Mouse (Mus musculus) liver, adult 2 months (tissue): ENCODE results near the gene Ergic1. TPM values are rescaled to one million over a fixed set of nuclear protein-coding genes. Genes with fewer than 3 reads are reported as not detected.
A peak's percentile ranks its signal among the peaks of the same experiment; 100 is the strongest.

Experiments used
- DNase-seq: peaks from one replicate; pipeline ENCODE4 v3.0.0-alpha.2; 2011; ENCODE audit warnings: low read depth, low spot score; ENCODE audit errors: extremely low read depth
- H3K27ac ChIP-seq: fragments of 200-500 bp; replicated peaks from 2 replicates; pipeline ENCODE4 v1.5.1; 2012; ENCODE audit warnings: low read depth, mild to moderate bottlenecking, control low read depth, inconsistent platforms, low read length; ENCODE audit not compliant: insufficient read depth
- H3K27me3 ChIP-seq: fragments of 200-500 bp; 2 replicates; pipeline ENCODE4 v1.6.1; 2012; ENCODE audit warnings: mild to moderate bottlenecking, moderate library complexity, low read length, inconsistent platforms; ENCODE audit not compliant: control insufficient read depth, insufficient read depth
- H3K36me3 ChIP-seq: fragments of 200-500 bp; 2 replicates; pipeline ENCODE4 v1.6.1; 2012; ENCODE audit warnings: low read length, inconsistent platforms; ENCODE audit not compliant: control insufficient read depth, insufficient read depth
- H3K4me1 ChIP-seq: fragments of 200-500 bp; 2 replicates; pipeline ENCODE4 v1.6.1; 2011; ENCODE audit warnings: low read length; ENCODE audit not compliant: control insufficient read depth, insufficient read depth
- H3K4me3 ChIP-seq: fragments of 200-500 bp; 2 replicates; pipeline ENCODE4 v1.5.1; 2011; ENCODE audit warnings: low read depth, mild to moderate bottlenecking, control low read depth, low read length, moderate library complexity; ENCODE audit not compliant: insufficient read depth
- H3K79me2 ChIP-seq: fragments of 200-500 bp; 2 replicates; pipeline ENCODE4 v1.6.1; 2012; ENCODE audit warnings: inconsistent platforms, mild to moderate bottlenecking, low read length, moderate library complexity; ENCODE audit not compliant: control insufficient read depth, insufficient read depth
- H3K9ac ChIP-seq: fragments of 200-500 bp; 2 replicates; pipeline ENCODE4 v1.6.1; 2012; ENCODE audit warnings: low read depth, mild to moderate bottlenecking, control low read depth, inconsistent platforms, low read length
- CTCF ChIP-seq: fragments of 200-500 bp; IDR thresholded peaks from 2 replicates; pipeline ENCODE4 v1.5.1; 2011; ENCODE audit warnings: low read depth, low read length, control low read depth
- POLR2A ChIP-seq: fragments of 200-500 bp; IDR thresholded peaks from 2 replicates; pipeline ENCODE4 v1.6.1; 2011; ENCODE audit warnings: low read length, control low read depth; ENCODE audit not compliant: insufficient read depth; ENCODE audit errors: extremely low read depth
- WGBS: fragments of 180-500 bp; shearing (Covaris S2); methylation state at CpG from one replicate; pipeline ENCODE4 v1.1.7; 2018; 5-methylcytosine and 5-hydroxymethylcytosine counted together
- polyA plus RNA-seq: library from polyadenylated mRNA; depleted of rRNA; stranded (reverse); fragments of >200 nt; gene quantifications from 2 replicates; pipeline ENCODE4 v1.2.3, GENCODE M21; 2012
- total RNA-seq: library from RNA; depleted of rRNA; stranded (reverse); fragments of >200 nt; gene quantifications from 2 replicates; pipeline ENCODE4 v1.2.3, GENCODE M21; 2014

Ergic1 gene
- total and polyA plus RNA-seq, 2 experiments = 30.7 to 93.3 TPM

DNA sequence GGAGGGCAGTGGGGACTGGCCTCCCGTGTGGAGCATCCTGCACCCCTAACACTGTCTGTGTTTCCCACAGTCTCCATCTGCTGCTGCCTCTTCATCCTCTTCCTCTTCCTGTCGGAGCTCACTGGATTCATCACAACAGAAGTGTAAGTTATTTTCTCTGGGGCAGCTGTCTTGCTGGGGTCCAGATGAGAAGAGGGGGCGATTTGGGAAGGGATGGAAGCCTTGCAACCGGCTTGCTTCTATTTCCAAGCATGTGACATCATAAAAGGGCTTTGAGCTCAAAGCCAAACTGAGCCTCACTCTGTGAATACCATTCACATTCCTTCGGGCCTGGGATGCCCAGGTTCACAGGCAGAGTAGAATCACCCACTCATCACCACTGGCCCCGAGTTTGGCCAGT is 53.0 kb downstream of the Ergic1 start:
- no peak overlapping the region for H3K27ac ChIP-seq
- H3K4me3 ChIP-seq = no peak overlapping the region
- 81% methylated on average over 6 of the region's 6 CpGs for WGBS
- H3K27me3 ChIP-seq = no peaks in the 10 kb centered on the region
- peaks cover 10% of the 10 kb centered on the region; the same call in 1 of the 2 replicates for H3K79me2 ChIP-seq
- TF ChIP-seq POLR2A = no peak
- no peak for TF ChIP-seq CTCF
- H3K4me1 ChIP-seq = peaks cover 30% of the 10 kb centered on the region
- no peak for DNase-seq
- H3K36me3 ChIP-seq = no peaks in the 10 kb centered on the region; the same call in 1 of the 2 replicates
- H3K9ac ChIP-seq = no peak overlapping the region

DNA sequence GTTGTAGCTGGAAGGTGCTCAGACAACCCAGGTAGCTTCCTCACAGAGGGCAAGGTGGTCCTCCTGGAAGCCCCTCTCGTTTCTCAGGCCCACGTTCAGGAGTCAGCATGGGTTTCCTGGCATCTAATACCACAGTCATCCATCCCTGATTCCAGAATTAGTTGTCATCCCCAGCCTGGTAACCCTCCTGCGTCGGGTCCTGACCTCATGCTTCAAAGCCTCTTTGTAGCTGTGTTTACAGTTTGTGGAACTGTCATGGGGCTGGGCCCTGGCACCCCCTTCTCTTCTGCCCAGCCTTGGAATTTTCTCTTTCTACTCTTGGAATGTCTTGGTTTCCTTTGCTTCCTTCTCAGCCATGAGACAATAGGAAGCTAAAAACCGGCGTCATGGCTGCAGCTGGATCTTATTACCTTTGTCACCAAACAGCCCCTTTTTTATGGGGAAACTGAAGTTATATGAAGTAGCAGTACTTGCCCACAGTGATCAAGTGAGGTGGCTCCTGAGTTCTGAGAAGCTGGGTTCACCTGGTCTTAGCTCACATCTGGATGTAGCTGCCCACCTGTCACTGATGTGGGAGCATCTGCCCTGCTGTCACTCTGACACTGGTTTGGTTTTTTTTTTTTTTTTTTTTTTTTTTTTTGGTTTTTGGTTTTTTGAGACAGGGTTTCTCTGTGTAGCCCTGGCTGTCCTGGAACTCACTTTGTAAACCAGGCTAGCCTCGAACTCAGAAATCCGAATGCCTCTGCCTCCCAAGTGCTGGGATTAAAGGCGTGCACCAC is 53.6 kb downstream of the Ergic1 start:
- no peak for DNase-seq
- 89% methylated on average over 9 of the region's 9 CpGs for WGBS
- no peaks in the 10 kb centered on the region; the same call in 1 of the 2 replicates for H3K36me3 ChIP-seq
- TF ChIP-seq POLR2A = no peak
- TF ChIP-seq CTCF = no peak
- no peaks in the 10 kb centered on the region for H3K27me3 ChIP-seq
- no peak overlapping the region for H3K9ac ChIP-seq
- H3K4me3 ChIP-seq = no peak overlapping the region
- H3K27ac ChIP-seq = no peak overlapping the region
- peaks cover 10% of the 10 kb centered on the region; the same call in 1 of the 2 replicates for H3K79me2 ChIP-seq
- H3K4me1 ChIP-seq = peaks cover 30% of the 10 kb centered on the region

- Histone ChIP-seq H3K27ac (peak overlapping the region; percentile 79), H3K36me3 (no peaks in the 10 kb centered on the region; the same call in 1 of the 2 replicates), H3K4me3 (no peak overlapping the region), H3K9ac (no peak overlapping the region; the same call in 1 of the 2 replicates), H3K79me2 (peaks cover 10% of the 10 kb centered on the region; the same call in 1 of the 2 replicates), H3K27me3 (no peaks in the 10 kb centered on the region), H3K4me1 (peaks cover 24% of the 10 kb centered on the region)
- no peak for TF ChIP-seq POLR2A
- no peak for TF ChIP-seq CTCF
- 40% methylated on average over 2 of the region's 2 CpGs for WGBS
- DNase-seq = peak; percentile 96
Observed at GRCm38 (mm10) chr17:26616696-26617095, 55.4 kb downstream of the Ergic1 start.

- H3K27me3 ChIP-seq = no peaks in the 10 kb centered on the region
- H3K4me1 ChIP-seq = peaks cover 21% of the 10 kb centered on the region
- peaks cover 4% of the 10 kb centered on the region; the same call in 1 of the 2 replicates for H3K79me2 ChIP-seq
- H3K27ac ChIP-seq = no peak overlapping the region
- H3K9ac ChIP-seq = no peak overlapping the region
- WGBS = 92% methylated on average over 5 of the region's 5 CpGs
- H3K4me3 ChIP-seq = no peak overlapping the region
- DNase-seq = no peak
- TF ChIP-seq CTCF = no peak
- no peak for TF ChIP-seq POLR2A
- H3K36me3 ChIP-seq = no peaks in the 10 kb centered on the region; the same call in 1 of the 2 replicates
Observed at GRCm38 (mm10) chr17:26618498-26618897, 57.2 kb downstream of the Ergic1 start.

- 76% methylated on average over 6 of the region's 6 CpGs for WGBS
- no peak overlapping the region for H3K4me3 ChIP-seq
- no peaks in the 10 kb centered on the region for H3K27me3 ChIP-seq
- H3K4me1 ChIP-seq = peaks cover 21% of the 10 kb centered on the region
- peaks cover under 1% of the 10 kb centered on the region; the same call in 1 of the 2 replicates for H3K36me3 ChIP-seq
- H3K79me2 ChIP-seq = peaks cover 3% of the 10 kb centered on the region; the same call in 1 of the 2 replicates
- DNase-seq = no peak
- H3K27ac ChIP-seq = no peak overlapping the region
- no peak overlapping the region for H3K9ac ChIP-seq
- TF ChIP-seq CTCF (no peak), POLR2A (no peak)
Observed at GRCm38 (mm10) chr17:26619577-26619976, 58.3 kb downstream of the Ergic1 start.

DNA sequence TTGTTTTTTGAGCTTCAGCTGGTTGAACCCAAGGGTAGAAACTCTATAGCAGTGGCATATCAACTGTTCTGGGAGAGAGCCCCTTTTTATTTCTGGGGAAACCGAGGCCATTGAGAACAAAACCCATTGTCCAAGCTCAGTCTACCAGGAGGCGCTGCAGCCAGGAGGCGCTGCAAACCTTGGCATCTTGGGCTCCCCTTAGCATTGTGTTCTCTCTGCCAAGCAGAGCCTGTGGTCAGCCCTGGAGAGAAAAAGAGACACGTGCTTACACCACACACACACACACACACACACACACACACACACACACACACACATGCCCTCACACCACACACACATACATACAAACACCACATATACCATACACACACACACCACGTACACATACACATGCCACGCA is 59.0 kb downstream of the Ergic1 start:
- Histone ChIP-seq H3K9ac (no peak overlapping the region), H3K27me3 (no peaks in the 10 kb centered on the region), H3K4me1 (peaks cover 21% of the 10 kb centered on the region), H3K27ac (no peak overlapping the region), H3K79me2 (peaks cover 3% of the 10 kb centered on the region; the same call in 1 of the 2 replicates), H3K4me3 (no peak overlapping the region), H3K36me3 (peaks cover 2% of the 10 kb centered on the region; the same call in 1 of the 2 replicates)
- no peak for DNase-seq
- no peak for TF ChIP-seq POLR2A
- TF ChIP-seq CTCF = 0 out of 2 replicates have a peak, but pooled peaks have one; percentile 5
- WGBS = 91% methylated on average over 6 of the region's 6 CpGs
